Mouse (Mus musculus) hindbrain, postnatal 0 days (tissue): ENCODE results near the gene Bcl9. TPM values are rescaled to one million over a fixed set of nuclear protein-coding genes. Genes with fewer than 3 reads are reported as not detected.

Source experiments
- ATAC-seq: fragments of 200-750 bp; cut with Nextera tagmentation; 2 replicates; pipeline ENCODE4 v1.8.0; 2017; ENCODE audit warnings: mild to moderate bottlenecking, moderate TSS enrichment, moderate library complexity
- DNase-seq: peaks from one replicate; pipeline ENCODE4 v3.0.0-alpha.2; 2015; ENCODE audit warnings: low spot score
- H3K27ac ChIP-seq: fragments of 300-500 bp; sonication (generic); 2 replicates; pipeline ENCODE4 v1.5.1; 2014; ENCODE audit warnings: mild to moderate bottlenecking
- H3K27me3 ChIP-seq: fragments of 300-500 bp; sonication (generic); 2 replicates; pipeline ENCODE4 v1.6.1; 2014; ENCODE audit warnings: low read length, mixed read lengths; ENCODE audit not compliant: insufficient read depth
- H3K36me3 ChIP-seq: fragments of 300-500 bp; sonication (generic); 2 replicates; pipeline ENCODE4 v1.6.1; 2014; ENCODE audit warnings: low read length, mixed read lengths; ENCODE audit not compliant: insufficient read depth
- H3K4me1 ChIP-seq: fragments of 300-500 bp; sonication (generic); 2 replicates; pipeline ENCODE4 v1.6.1; 2014; ENCODE audit warnings: antibody characterized with exemption, low read length, mixed read lengths; ENCODE audit not compliant: insufficient read depth
- H3K4me2 ChIP-seq: fragments of 300-500 bp; sonication (generic); 2 replicates; pipeline ENCODE4 v1.6.1; 2014; ENCODE audit warnings: low read depth, mild to moderate bottlenecking, low read length, moderate library complexity, mixed read lengths
- H3K4me3 ChIP-seq: fragments of 300-500 bp; sonication (generic); 2 replicates; pipeline ENCODE4 v1.5.1; 2014; ENCODE audit warnings: low read length
- H3K9ac ChIP-seq: fragments of 300-500 bp; sonication (generic); replicated peaks from 2 replicates; pipeline ENCODE4 v1.6.1; 2014; ENCODE audit warnings: mild to moderate bottlenecking, low read length, moderate library complexity, mixed read lengths
- H3K9me3 ChIP-seq: fragments of 300-500 bp; sonication (generic); 2 replicates; pipeline ENCODE4 v1.6.1; 2016; ENCODE audit warnings: low read length, mixed read lengths
- CTCF ChIP-seq: IDR thresholded peaks from 2 replicates; pipeline ENCODE4 v1.5.1; 2016; ENCODE audit warnings: antibody characterized with exemption, control low read depth, low read depth
- WGBS: fragments of 180-500 bp; shearing (Covaris S2); extraction: QIAGEN DNeasy Blood & Tissue Kit; methylation state at CpG from one replicate; pipeline ENCODE4 v1.1.7; 2014; 5-methylcytosine and 5-hydroxymethylcytosine counted together
- polyA plus RNA-seq: library from polyadenylated mRNA; unstranded; fragments of >200 nt; fragmentation: Nextera tagmentation; extraction: Ambion mirVana; gene quantifications from 2 replicates; pipeline ENCODE4 v1.2.1, GENCODE M21; 2015
- total RNA-seq: library from RNA; depleted of rRNA; stranded (reverse); fragments of >200 nt; gene quantifications from 2 replicates; pipeline ENCODE4 v1.2.3, GENCODE M21; 2014

Bcl9 gene
- total and polyA plus RNA-seq, 2 experiments from 2014 or later = 30.3 to 53.8 TPM

DNA sequence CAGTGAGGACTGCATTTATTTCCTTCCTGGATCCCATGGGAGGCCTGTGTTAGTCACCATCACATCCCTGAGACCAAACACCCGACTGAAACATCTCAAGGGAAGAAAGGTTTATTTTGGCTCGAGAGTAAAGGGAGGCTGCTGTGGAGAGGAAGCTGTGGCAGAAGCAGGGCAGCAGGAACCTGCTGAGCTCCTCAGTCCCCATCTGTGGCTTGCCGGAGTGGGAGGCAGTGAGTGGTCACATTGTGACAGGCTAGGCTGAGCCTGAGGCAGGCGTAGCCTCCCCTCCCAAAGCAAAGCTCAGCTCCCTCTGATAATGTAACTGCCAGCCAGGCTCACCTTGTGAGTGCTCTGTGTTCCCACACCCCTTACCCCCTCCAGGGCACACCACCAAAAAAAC lies 130.6 kb downstream of the Bcl9 start:
- Histone ChIP-seq H3K4me1 (no peaks in the 10 kb centered on the region), H3K27ac (no peak overlapping the region), H3K27me3 (no peaks in the 10 kb centered on the region), H3K9ac (no peak overlapping the region), H3K36me3 (no peaks in the 10 kb centered on the region), H3K9me3 (no peaks in the 10 kb centered on the region), H3K4me2 (no peak overlapping the region), H3K4me3 (no peak overlapping the region)
- WGBS = 60% methylated on average over 4 of the region's 4 CpGs
- ATAC-seq (no peak), DNase-seq (no peak)
- no peak for TF ChIP-seq CTCF

DNA sequence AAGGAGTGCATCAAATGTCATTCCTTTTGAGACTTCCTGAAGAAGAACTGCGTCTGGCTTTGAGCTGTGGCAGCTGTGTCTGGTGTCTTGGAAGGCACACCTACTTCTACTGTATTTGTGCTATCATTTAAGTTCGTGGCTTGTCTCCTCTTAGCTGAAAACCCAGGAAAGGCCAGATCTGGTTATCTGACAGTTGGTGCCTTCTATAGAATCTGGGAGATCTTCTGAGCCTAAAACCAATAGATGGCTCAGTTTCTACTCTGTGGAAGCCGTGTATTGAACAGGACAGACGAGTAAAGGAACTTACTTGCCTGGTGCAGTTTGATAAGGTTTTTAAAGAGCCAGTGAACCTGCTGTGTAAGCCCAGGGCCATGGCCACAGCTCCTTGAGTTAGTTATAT lies 133.2 kb downstream of the Bcl9 start:
- Histone ChIP-seq H3K27me3 (no peaks in the 10 kb centered on the region), H3K36me3 (no peaks in the 10 kb centered on the region), H3K9me3 (no peaks in the 10 kb centered on the region), H3K4me3 (no peak overlapping the region), H3K4me1 (no peaks in the 10 kb centered on the region; the same call in 1 of the 2 replicates), H3K9ac (no peak overlapping the region), H3K4me2 (no peak overlapping the region), H3K27ac (no peak overlapping the region)
- WGBS = 85% methylated on average over 4 of the region's 4 CpGs
- no peak for ATAC-seq
- no peak for DNase-seq
- TF ChIP-seq CTCF = no peak

DNA sequence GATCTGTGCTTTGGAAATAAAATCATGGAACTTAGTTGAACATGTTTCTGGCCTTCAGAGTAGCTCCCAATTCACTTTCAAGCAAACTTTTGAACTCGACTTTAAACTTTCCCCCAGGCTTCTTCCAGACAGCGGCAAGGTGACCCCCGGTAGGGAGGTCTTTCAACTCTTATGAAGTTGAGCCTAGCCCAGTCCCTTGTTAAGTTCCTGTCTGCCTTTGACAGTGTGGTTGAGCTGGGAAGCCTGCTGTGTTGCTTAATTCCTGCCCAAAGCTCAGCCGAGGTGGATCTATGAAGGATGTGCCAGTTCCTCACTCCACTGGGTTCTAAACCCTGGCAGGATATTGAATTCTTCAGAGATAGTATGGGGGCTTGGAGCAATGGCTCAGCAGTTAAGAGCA lies 135.9 kb downstream of the Bcl9 start:
- ATAC-seq (no peak), DNase-seq (no peak)
- Histone ChIP-seq H3K27ac (no peak overlapping the region), H3K9me3 (no peaks in the 10 kb centered on the region), H3K36me3 (no peaks in the 10 kb centered on the region), H3K9ac (no peak overlapping the region), H3K4me1 (no peaks in the 10 kb centered on the region; the same call in 1 of the 2 replicates), H3K4me3 (no peak overlapping the region), H3K4me2 (no peak overlapping the region), H3K27me3 (no peaks in the 10 kb centered on the region)
- TF ChIP-seq CTCF = no peak
- 46% methylated on average over 4 of the region's 4 CpGs for WGBS

DNA sequence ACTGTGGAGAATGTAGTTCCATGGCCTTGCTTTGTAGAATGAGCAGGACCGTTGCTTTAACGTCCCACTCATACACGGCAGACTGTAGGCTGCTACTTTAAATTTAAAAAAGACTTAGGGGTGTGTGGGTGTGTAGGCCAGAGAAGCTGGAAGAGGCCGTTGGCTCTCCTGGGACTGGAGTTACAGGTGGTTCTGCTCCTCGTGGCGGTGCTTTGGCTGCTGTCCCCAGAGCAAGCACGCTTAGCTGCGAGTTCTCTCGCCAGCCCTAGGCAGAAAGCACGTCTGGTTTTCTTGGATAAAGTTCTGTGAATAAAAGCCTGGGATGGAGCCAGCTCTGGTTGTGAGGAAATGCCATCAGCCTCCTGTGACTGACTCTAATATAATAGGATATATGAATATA lies 136.8 kb downstream of the Bcl9 start:
- no peaks in the 10 kb centered on the region for H3K36me3 ChIP-seq
- no peaks in the 10 kb centered on the region; the same call in 1 of the 2 replicates for H3K4me1 ChIP-seq
- H3K4me2 ChIP-seq = 0 out of 2 replicates have a peak overlapping the region, but pooled peaks have one; percentile 2
- H3K27ac ChIP-seq = no peak overlapping the region
- DNase-seq (peak; percentile 25), ATAC-seq (no peak)
- no peaks in the 10 kb centered on the region for H3K9me3 ChIP-seq
- no peaks in the 10 kb centered on the region for H3K27me3 ChIP-seq
- no peak overlapping the region for H3K4me3 ChIP-seq
- no peak overlapping the region for H3K9ac ChIP-seq
- 39% methylated on average over 10 of the region's 10 CpGs for WGBS
- TF ChIP-seq CTCF = no peak

DNA sequence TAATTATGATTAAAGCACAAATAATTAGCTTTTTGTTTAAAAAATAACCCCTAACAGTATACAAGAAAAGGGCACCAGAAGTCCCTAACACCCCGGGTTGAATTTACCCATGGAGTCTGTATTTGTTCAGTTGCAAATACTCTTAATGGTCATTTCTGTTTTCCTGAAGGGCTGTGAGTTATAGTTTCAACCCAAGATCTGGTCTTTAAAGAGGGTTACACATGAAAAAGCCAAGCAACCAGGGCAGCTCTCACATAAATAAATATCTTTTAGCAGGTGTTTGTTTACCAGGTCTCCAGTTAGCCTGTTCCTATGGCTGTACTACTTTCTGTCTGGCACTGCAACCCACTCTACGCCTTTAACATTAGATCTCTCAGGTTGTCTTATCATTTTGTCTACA lies 137.7 kb downstream of the Bcl9 start:
- ATAC-seq (no peak), DNase-seq (no peak)
- Histone ChIP-seq H3K36me3 (no peaks in the 10 kb centered on the region), H3K27me3 (no peaks in the 10 kb centered on the region), H3K4me2 (peak overlapping the region; percentile 79), H3K4me1 (no peaks in the 10 kb centered on the region; the same call in 1 of the 2 replicates), H3K9ac (no peak overlapping the region), H3K4me3 (peak overlapping the region; percentile 66; the same call in 1 of the 2 replicates), H3K27ac (no peak overlapping the region), H3K9me3 (no peaks in the 10 kb centered on the region)
- WGBS = 82% methylated on average over 2 of the region's 2 CpGs
- TF ChIP-seq CTCF = no peak

DNA sequence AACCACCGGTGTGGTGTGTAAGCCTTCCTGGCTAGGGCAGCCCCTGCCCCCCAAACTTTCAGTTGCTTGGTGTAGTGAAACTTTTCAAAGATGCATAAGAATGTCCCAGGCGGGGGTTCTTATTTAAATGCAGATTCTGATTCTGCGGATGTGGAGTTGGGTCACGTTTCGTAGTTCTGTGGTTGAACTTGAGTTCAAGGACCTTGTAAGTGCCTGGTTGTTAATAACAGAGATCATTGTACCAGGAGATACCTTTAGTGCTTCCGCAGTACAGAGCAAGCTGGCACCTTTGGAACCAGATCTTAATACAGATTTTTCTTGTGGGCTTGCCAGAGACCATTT lies 138.2 kb downstream of the Bcl9 start:
- H3K9me3 ChIP-seq = no peaks in the 10 kb centered on the region
- H3K27me3 ChIP-seq = no peaks in the 10 kb centered on the region
- WGBS = 8% methylated on average over 6 of the region's 6 CpGs
- DNase-seq (no peak), ATAC-seq (no peak)
- H3K4me3 ChIP-seq = peak overlapping the region; percentile 66
- H3K4me2 ChIP-seq = peak overlapping the region; percentile 79
- peak overlapping the region; percentile 62 for H3K9ac ChIP-seq
- no peak for TF ChIP-seq CTCF
- H3K4me1 ChIP-seq = no peaks in the 10 kb centered on the region; the same call in 1 of the 2 replicates
- H3K36me3 ChIP-seq = no peaks in the 10 kb centered on the region
- H3K27ac ChIP-seq = peak overlapping the region; percentile 70; the same call in 1 of the 2 replicates

DNA sequence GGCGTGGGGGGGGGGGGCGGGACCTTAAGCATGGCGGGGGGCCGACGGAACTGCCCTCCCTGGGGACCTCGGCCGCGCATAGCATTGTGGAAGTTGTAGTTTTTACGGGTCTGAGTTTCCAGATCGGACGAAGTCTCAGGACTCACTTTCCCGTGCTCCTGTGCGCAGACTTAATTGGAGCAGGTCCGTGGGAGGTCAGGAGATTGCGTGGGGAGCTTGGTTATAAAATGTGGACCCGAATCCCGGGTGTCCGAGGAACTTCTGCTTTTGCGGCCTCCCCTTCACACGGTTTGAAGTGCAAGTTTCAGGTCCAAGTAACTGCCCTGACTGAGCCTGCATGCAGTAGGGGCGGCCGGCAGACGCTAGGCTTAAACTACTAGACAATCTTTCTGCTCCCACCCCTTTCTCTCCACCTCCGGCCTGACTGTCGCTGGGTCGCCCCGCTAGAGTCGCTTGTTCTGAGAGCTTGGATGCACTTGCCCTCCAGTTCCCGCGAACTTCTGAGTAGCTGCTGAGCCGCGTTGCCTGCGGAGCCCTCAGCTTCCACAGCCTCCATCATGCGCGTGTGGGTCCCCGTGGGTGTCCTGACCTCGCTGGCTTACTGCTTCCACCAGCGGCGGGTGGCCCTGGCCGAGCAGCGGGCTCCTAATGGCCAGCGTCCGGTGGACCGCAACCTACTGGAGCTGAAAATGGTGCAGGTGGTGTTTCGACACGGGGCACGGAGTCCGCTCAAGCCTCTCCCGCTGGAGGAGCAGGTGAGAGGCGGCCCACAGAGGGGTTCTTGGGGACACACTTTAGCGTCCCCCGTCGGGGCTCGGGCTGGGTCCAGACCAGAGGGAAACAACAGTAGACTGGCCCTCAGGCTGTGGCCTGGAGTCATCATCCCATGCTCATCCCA lies 138.9 kb downstream of the Bcl9 start, which contains the start of gene Acp6:
TSS of gene Acp6 (plus strand) at position 167 of the 898 bp plus-strand sequence.
- ATAC-seq = peak; percentile 94
- H3K4me3 ChIP-seq = peak within 1 kb of the TSS; percentile 66
- no peaks in the 10 kb centered on the region for H3K27me3 ChIP-seq
- under 1% methylated on average over 54 of the region's 54 CpGs for WGBS
- no peaks in the 10 kb centered on the region for H3K36me3 ChIP-seq
- H3K4me2 ChIP-seq = peak within 1 kb of the TSS; percentile 79
- TF ChIP-seq CTCF = no peak
- peak; percentile 92 for DNase-seq
- peak within 1 kb of the TSS; percentile 70 for H3K27ac ChIP-seq
- no peaks in the 10 kb centered on the region; the same call in 1 of the 2 replicates for H3K4me1 ChIP-seq
- peak within 1 kb of the TSS; percentile 62 for H3K9ac ChIP-seq
- H3K9me3 ChIP-seq = no peaks in the 10 kb centered on the region
